Mouse (Mus musculus) midbrain, embryonic 10.5 days (tissue): ENCODE results near the gene Zbed3. TPM values are rescaled to one million over a fixed set of nuclear protein-coding genes. Genes with fewer than 3 reads are reported as not detected.

ENCODE experiments used
- polyA plus RNA-seq: library from polyadenylated mRNA; unstranded; fragments of >200 nt; fragmentation: Nextera tagmentation; extraction: Ambion mirVana; gene quantifications from 2 replicates; pipeline ENCODE4 v1.2.1, GENCODE M21; 2016

Gene Zbed3
- polyA plus RNA-seq, 1 experiment from 2014 or later: 47.6 TPM

Other genes starting within 250 kb of the Zbed3 start
- 1.3 and 1.5 TPM in 2 replicates for gene Pde8b, start 73.3 kb upstream of the Zbed3 start, polyA plus RNA-seq
- gene Aggf1, start 51.7 kb downstream of the Zbed3 start, polyA plus RNA-seq: 41.0 and 41.9 TPM in 2 replicates
- gene Crhbp, start 121.3 kb downstream of the Zbed3 start, polyA plus RNA-seq: 1.4 and 1.8 TPM in 2 replicates
- gene S100z, start 155.1 kb downstream of the Zbed3 start, polyA plus RNA-seq: not detected in 2 replicates
- 0.15 and 0.31 TPM in 2 replicates for gene F2rl1, start 201.6 kb downstream of the Zbed3 start, polyA plus RNA-seq